Mouse (Mus musculus): ENCODE measurements around the gene Elp4. TPM values are rescaled to one million over a fixed set of nuclear protein-coding genes. Genes with fewer than 3 reads are reported as not detected.

The Elp4 gene
- polyA plus RNA-seq, 1 experiment from 2014 or later: 39.1 TPM

- WGBS: 1% methylated on average over 18 of the region's 18 CpGs
- ATAC-seq (ENCODE audit: insufficient read depth): no peak
- no peak overlapping the region for H3K27ac ChIP-seq (ENCODE audit: low read depth)
- H3K36me3 ChIP-seq (ENCODE audit: insufficient read depth): no peaks in the 10 kb centered on the region
- H3K4me2 ChIP-seq: no peak overlapping the region
- H3K9me3 ChIP-seq (ENCODE audit: low read depth, low read length): no peaks in the 10 kb centered on the region
- peaks cover 99% of the 10 kb centered on the region for H3K27me3 ChIP-seq (ENCODE audit: insufficient read depth, low read length)
- no peak for DNase-seq
- H3K9ac ChIP-seq: no peak overlapping the region
- H3K4me3 ChIP-seq (ENCODE audit: low read depth, low read length): no peak overlapping the region
- no peak for TF ChIP-seq CTCF (IDR thresholded peaks at IDR 0.05; ENCODE audit: low read depth)
- no peaks in the 10 kb centered on the region for H3K4me1 ChIP-seq (ENCODE audit: insufficient read depth)
Measured at GRCm38 (mm10) chr2:105661623-105662066, 242.7 kb downstream of the Elp4 start.

GRCm38 (mm10) chr2:105660874-105661622 is 243.3 kb downstream of the Elp4 start:
- Histone ChIP-seq H3K27ac (ENCODE audit: low read depth) (no peak overlapping the region), H3K9ac (no peak overlapping the region), H3K4me2 (no peak overlapping the region), H3K9me3 (ENCODE audit: low read depth, low read length) (no peaks in the 10 kb centered on the region), H3K4me1 (ENCODE audit: insufficient read depth) (no peaks in the 10 kb centered on the region), H3K36me3 (ENCODE audit: insufficient read depth) (no peaks in the 10 kb centered on the region), H3K4me3 (ENCODE audit: low read depth, low read length) (no peak overlapping the region), H3K27me3 (ENCODE audit: insufficient read depth, low read length) (peaks cover 98% of the 10 kb centered on the region)
- DNase-seq: no peak
- ATAC-seq (ENCODE audit: insufficient read depth): no peak
- TF ChIP-seq CTCF (IDR thresholded peaks at IDR 0.05; ENCODE audit: low read depth): no peak
- WGBS: 1% methylated on average over 26 of the region's 26 CpGs

GRCm38 (mm10) chr2:105659926-105660873 is 244.2 kb downstream of the Elp4 start:
- WGBS: 2% methylated on average over 41 of the region's 41 CpGs
- H3K36me3 ChIP-seq (ENCODE audit: insufficient read depth): no peaks in the 10 kb centered on the region
- peaks cover 97% of the 10 kb centered on the region for H3K27me3 ChIP-seq (ENCODE audit: insufficient read depth, low read length)
- no peaks in the 10 kb centered on the region for H3K4me1 ChIP-seq (ENCODE audit: insufficient read depth)
- H3K9me3 ChIP-seq (ENCODE audit: low read depth, low read length): no peaks in the 10 kb centered on the region
- H3K9ac ChIP-seq: no peak overlapping the region
- ATAC-seq (ENCODE audit: insufficient read depth): peak; percentile 21; the same call in 1 of the 2 replicates
- no peak for DNase-seq
- H3K4me2 ChIP-seq: no peak overlapping the region
- no peak overlapping the region for H3K4me3 ChIP-seq (ENCODE audit: low read depth, low read length)
- no peak for TF ChIP-seq CTCF (IDR thresholded peaks at IDR 0.05; ENCODE audit: low read depth)
- no peak overlapping the region for H3K27ac ChIP-seq (ENCODE audit: low read depth)

GRCm38 (mm10) chr2:105659350-105659749 is 245.0 kb downstream of the Elp4 start:
- Histone ChIP-seq H3K4me1 (ENCODE audit: insufficient read depth) (no peaks in the 10 kb centered on the region), H3K4me2 (no peak overlapping the region), H3K9me3 (ENCODE audit: low read depth, low read length) (no peaks in the 10 kb centered on the region), H3K4me3 (ENCODE audit: low read depth, low read length) (no peak overlapping the region), H3K9ac (no peak overlapping the region), H3K27me3 (ENCODE audit: insufficient read depth, low read length) (peaks cover 90% of the 10 kb centered on the region), H3K36me3 (ENCODE audit: insufficient read depth) (no peaks in the 10 kb centered on the region), H3K27ac (ENCODE audit: low read depth) (no peak overlapping the region)
- no peak for DNase-seq
- TF ChIP-seq CTCF (IDR thresholded peaks at IDR 0.05; ENCODE audit: low read depth): no peak
- WGBS: 7% methylated on average over 9 of the region's 9 CpGs
- no peak for ATAC-seq (ENCODE audit: insufficient read depth)

- Histone ChIP-seq H3K27ac (ENCODE audit: low read depth) (no peak overlapping the region), H3K4me2 (no peak overlapping the region), H3K4me1 (ENCODE audit: insufficient read depth) (no peaks in the 10 kb centered on the region), H3K27me3 (ENCODE audit: insufficient read depth, low read length) (peaks cover 79% of the 10 kb centered on the region), H3K36me3 (ENCODE audit: insufficient read depth) (no peaks in the 10 kb centered on the region), H3K9ac (no peak overlapping the region), H3K9me3 (ENCODE audit: low read depth, low read length) (no peaks in the 10 kb centered on the region), H3K4me3 (ENCODE audit: low read depth, low read length) (no peak overlapping the region)
- TF ChIP-seq CTCF (IDR thresholded peaks at IDR 0.05; ENCODE audit: low read depth): no peak
- no peak for DNase-seq
- ATAC-seq (ENCODE audit: insufficient read depth): no peak
- WGBS: 71% methylated on average over 8 of the region's 8 CpGs
Measured at GRCm38 (mm10) chr2:105656456-105656855, 247.9 kb downstream of the Elp4 start.

Other genes with a start within 250 kb of the Elp4 start
- 0.08 TPM in 1 of 2 replicates, not detected in the other for gene Pax6, start 235.7 kb downstream of the Elp4 start, polyA plus RNA-seq (2014; fragmentation: Nextera tagmentation; extraction: Ambion mirVana)
- gene Immp1l, start 74 bp upstream of the Elp4 start, polyA plus RNA-seq (2014; fragmentation: Nextera tagmentation; extraction: Ambion mirVana): 119 and 127 TPM in 2 replicates
- 36.0 and 38.1 TPM in 2 replicates for gene Dnajc24, start 99.0 kb upstream of the Elp4 start, polyA plus RNA-seq (2014; fragmentation: Nextera tagmentation; extraction: Ambion mirVana)

Measured in lung, embryonic 14.5 days (tissue).